Mouse (Mus musculus): ENCODE data around the gene Crx.

DNA sequence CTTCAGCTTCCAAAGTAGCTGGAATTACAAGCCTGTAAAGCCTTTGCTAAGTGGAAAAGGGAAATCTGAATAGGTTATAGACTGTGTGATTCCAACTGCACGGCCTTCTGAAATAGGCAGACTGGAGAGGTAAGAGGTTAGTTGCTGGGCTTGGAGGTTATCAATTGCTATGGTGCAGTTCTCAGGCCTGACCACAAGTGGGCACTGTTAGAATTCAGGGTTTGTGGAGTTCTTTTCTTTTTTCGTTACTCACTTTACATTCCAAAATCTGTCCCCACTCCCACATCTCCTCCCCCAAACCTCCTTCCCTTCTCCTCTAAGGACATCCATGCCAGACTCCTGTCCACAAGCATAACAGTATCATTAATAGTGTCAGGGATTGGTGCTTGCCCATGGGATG is 34.5 kb upstream of the Crx start:
- TF ChIP-seq EP300 (IDR thresholded peaks at IDR 0.05; ENCODE audit: low read depth) (no peak), CTCF (IDR thresholded peaks at IDR 0.05; ENCODE audit: low read depth) (peak; percentile 64)
